Mouse (Mus musculus): ENCODE measurements around the gene Vegfb.

DNA sequence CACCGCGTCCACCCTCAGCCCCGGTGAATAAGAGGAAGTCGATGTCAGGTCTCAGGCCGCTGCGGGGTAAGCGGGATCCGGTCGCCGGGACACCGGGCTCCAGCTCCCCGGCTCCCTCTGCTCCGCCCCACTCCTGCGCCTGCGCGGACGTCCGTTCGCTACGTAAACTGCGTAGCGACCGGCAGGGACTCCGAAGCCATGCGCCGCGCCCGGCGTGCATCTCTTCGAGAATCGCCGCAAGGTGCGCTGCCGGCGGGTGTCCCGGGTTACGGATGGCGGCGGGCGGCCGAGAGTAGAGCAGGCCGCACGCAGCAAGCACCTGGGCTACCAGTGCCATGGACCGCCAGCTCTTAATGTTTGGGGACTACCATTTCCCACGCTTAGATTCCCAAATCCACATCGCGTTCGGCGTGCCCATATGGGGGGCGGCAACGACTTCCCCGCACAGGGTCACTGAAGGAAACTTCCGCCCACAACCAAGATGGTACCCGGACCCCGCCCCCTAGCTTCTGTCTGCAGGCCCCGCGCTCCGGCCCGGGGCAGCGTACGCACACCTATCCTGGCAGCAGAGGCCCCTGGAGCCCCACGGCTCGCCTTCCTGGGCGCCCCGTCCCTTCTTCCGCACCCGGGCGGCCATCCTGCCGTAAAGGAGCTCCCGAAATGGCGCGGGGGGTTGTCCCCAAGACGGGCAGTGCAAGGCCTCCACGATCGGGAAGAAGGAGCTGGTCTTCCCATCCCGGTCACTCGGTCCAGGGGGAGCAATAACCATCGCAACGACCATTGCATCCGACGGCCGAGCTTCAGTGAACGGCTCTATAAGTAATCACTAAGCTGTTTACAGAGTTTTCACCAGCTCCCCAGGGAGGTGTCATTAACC, 45.8 kb downstream of the Vegfb start, which contains the start of gene Bad:
- TF ChIP-seq CTCF (conservative IDR thresholded peaks at IDR 0.05; ENCODE audit: low read length) (no peak), NANOG (IDR thresholded peaks at IDR 0.05; ENCODE audit: borderline replicate concordance, low read length) (no peak), POU5F1 (IDR thresholded peaks at IDR 0.05; ENCODE audit: borderline replicate concordance, low read length) (no peak)

All from E14TG2a.4 (cell line).